Mouse (Mus musculus) urinary bladder, adult 2 months (tissue): ENCODE results near the gene Sae1. TPM values are rescaled to one million over a fixed set of nuclear protein-coding genes. Genes with fewer than 3 reads are reported as not detected.

Source experiments
- DNase-seq: peaks from one replicate; pipeline ENCODE4 v3.0.0; 2022; ENCODE audit warnings: low spot score
- polyA plus RNA-seq: library from polyadenylated mRNA; depleted of rRNA; stranded (reverse); fragments of >200 nt; gene quantifications from 2 replicates; pipeline ENCODE4 v1.2.3, GENCODE M21; 2012

Gene Sae1
- polyA plus RNA-seq, 1 experiment = 93.7 TPM

DNA sequence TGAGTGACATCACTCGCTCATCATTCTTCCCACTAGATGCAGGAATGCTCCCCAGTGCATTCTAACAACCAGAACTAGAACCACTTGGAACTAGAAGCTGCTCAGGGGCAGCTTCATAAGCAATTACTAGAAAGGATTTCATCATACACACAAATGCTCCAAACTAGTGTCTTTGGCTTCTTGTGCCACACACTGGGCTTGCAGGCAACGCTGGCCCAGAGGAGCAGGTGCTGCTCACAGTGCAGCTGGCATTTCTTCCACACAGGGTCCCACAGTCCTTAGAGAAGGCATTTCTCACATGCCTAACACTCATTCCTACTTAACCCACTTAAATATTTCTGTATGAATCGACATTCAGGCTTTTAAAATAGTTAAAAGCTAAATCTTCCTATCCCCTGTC lies 30.0 kb downstream of the Sae1 start:
- no peak for DNase-seq

DNA sequence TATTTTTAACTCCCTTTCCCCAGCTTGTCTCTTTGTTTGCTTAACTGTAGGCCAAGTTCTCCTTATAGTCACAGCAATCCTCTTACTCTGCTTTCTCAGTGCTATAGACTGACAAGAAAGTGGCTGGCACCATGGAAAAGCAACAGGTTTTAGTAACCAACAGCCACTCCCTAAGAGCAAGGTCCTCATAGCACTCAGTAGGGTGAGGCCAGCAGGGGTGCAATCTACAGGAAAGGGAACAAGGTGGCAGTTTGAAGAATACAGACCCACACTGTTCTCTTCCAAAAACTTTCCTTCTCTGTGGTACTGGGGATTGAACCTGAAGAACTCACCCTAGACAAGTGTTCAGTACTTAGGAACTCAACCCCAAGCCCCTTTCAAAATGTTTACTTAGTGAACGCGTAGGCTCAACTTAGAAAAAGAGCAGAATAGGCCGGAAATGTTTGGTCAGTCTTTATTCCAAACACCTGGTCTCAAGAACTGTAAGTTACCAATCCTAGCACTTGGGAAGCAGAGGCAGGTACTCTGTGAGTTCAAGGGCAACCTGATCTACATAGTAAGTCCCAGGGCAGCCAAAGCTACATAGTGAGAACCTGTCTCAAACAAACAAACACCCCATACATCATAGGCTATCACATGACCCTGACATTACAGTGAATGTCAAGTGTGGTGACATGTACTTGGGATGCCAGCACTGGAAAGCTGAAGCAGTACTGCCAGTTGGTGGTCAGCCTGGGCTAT lies 31.6 kb downstream of the Sae1 start:
- DNase-seq = no peak

DNA sequence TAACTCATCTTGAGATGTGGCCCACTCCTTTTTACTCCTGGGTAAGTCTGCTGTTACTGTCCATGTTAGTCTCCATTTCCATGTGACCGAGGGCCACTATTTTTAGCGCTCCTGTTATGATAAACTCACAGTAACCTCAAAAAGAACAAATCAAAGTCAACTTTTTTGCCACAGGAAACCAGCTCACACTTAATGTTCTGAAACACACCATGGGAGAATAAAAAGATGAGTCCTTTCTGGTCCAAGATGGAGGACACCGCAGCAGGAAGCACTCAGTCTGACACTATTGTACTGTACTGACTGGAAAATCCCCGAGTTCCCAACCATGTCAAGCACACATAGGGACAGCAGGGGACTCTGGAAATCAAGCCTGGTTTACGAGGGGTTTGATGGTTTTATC lies 37.6 kb downstream of the Sae1 start:
- no peak for DNase-seq

GRCm38 (mm10) chr7:16345297-16345696 lies 42.3 kb downstream of the Sae1 start:
- DNase-seq = no peak

DNA sequence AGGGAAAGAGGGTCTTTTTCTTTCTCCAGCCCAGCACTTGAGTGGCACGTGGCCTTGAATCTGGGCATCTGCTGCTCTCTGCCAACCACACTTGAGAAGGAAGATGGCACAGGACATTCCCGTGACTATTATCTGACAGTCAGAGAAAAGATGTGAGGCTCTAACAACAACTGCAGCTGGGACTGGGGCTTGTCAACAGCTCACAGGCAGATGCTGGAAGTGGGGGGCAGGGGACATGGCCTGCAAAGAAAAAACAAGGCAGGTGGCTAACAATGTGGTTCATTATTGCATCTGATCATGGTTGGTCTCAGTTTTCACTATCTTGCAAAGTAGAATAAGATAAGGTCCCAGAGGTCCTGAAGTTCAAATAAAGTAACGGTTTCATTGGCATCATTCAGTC lies 43.0 kb downstream of the Sae1 start:
- no peak for DNase-seq

GRCm38 (mm10) chr7:16337733-16338132 lies 49.9 kb downstream of the Sae1 start:
- no peak for DNase-seq

DNA sequence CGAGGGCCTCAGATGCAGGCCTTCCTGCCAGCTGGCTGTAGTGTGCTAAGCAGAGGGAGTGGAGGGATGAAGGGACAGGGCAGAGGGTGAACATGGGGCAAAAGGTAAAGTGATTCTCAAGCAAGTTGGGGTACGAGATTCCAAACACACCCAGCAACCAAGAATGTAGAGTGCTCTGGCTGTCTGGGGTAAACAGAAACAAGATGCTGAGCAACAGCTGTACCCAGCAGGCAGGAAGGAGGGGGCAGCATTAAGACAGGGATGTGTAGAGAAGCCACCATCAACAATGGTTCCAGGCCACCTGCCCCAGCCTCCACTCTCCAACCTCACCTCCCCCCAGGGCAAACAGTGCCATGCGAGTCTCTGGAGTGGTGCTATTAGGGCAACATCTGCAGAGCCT lies 58.5 kb downstream of the Sae1 start:
- no peak for DNase-seq

- no peak for DNase-seq
Measured at GRCm38 (mm10) chr7:16326607-16326971, 61.0 kb downstream of the Sae1 start.

GRCm38 (mm10) chr7:16325920-16326606 lies 61.5 kb downstream of the Sae1 start:
- DNase-seq = no peak

DNA sequence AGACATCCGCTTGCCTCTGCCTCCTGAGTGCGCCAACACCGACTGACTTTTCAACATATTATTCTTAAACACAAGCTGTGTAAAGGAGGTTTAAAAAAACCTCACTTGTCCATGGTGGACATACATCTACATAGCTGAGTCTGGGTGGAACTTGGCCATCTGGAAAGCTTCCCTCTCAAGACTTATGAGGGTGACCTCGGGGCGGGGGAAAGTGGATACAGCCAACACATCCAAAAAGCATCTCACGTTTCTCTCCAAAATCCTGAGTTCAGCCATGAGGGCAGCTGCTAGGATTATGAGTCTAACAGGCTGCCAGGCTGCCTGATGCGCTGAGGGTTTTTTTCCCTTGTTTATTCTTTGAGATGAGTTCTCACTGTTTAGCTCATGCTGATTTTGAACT lies 62.9 kb downstream of the Sae1 start:
- no peak for DNase-seq

- no peak for DNase-seq
Measured at GRCm38 (mm10) chr7:16320479-16320878, 67.1 kb downstream of the Sae1 start.

DNA sequence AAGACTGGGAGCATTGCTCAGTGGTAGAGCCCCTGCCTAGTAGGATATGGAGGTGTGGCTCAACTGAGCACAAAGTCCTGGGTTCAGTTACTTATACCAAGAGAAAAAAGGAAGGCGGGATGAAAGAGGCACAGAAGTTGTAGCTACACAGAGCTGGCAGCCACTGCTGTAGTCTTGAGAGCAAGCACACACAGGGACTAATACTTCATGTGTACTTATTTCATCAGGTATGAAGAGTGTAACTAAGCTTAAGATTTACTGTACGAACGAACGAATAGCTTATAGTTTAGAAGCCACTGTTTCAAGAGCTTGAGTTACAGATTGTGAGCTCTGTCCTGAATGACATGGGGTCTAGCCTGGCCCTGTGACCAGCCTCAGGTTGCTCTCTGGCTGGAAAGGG lies 68.4 kb downstream of the Sae1 start:
- DNase-seq = no peak

GRCm38 (mm10) chr7:16317094-16317493 lies 70.5 kb downstream of the Sae1 start:
- no peak for DNase-seq

DNA sequence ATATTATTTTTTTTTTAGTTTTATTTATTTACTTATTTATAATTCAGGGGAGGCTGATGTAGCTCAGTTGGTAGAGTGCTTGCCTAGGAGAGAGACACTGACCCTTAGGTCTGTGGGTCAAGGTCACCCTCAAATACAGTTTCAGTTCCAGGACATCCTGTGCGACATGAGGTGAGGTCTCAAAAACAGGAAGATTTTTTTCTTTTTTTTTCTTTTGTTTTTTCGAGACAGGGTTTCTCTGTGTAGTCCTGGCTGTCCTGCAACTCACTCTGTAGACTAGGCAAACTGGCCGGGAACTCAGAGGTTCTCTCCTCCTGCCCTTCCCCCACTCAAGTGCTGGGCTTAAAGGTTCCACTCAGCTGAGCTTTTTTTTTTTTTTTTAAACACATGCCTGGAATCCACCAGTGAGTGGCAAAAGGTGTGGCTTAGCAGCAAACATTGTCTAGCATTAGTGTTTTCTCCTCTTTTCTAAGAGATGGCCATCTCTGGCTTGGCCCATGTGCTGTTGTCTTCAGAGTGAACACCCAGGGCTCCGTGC lies 72.3 kb downstream of the Sae1 start:
- no peak for DNase-seq

- DNase-seq = no peak
Measured at GRCm38 (mm10) chr7:16314221-16314775, 73.3 kb downstream of the Sae1 start.

DNA sequence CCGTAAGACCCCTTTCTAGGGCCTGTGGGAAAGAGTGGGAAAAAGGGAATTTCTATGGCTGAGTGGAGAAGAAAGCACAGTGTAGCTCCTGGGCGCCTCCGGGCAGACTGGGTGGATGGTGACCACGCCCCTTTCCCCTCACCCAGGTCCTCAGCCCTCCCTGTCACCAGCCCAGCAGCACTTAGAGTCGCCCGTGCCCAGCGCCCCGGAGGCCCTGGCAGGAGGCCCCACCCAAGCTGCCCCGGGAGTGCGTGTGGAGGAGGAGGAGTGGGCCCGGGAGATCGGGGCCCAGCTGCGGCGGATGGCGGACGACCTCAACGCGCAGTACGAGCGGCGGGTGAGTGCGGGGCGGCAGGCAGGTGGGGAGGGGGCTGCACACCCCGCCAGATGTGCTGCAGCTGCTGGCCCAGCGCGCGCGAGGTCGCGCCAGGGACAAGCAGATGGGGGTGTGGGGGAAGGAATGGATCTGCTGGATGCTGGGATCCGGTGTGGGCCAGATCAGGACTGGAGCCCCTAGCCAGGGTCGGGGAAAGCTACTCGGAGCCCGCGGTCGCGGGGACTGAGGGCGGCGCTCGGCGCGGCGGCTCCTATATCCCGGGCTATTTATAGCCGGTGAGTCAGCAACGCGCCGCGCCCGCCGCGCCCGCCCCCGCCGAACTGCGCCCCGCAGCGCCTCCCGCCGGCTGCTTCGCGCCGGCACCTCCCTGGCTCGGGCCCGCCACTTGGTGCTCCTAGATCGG lies 74.0 kb downstream of the Sae1 start:
- peak; percentile 85 for DNase-seq

GRCm38 (mm10) chr7:16312672-16313311 lies 74.8 kb downstream of the Sae1 start:
- peak; percentile 51 for DNase-seq

GRCm38 (mm10) chr7:16312011-16312671 lies 75.5 kb downstream of the Sae1 start:
- peak; percentile 56 for DNase-seq

DNA sequence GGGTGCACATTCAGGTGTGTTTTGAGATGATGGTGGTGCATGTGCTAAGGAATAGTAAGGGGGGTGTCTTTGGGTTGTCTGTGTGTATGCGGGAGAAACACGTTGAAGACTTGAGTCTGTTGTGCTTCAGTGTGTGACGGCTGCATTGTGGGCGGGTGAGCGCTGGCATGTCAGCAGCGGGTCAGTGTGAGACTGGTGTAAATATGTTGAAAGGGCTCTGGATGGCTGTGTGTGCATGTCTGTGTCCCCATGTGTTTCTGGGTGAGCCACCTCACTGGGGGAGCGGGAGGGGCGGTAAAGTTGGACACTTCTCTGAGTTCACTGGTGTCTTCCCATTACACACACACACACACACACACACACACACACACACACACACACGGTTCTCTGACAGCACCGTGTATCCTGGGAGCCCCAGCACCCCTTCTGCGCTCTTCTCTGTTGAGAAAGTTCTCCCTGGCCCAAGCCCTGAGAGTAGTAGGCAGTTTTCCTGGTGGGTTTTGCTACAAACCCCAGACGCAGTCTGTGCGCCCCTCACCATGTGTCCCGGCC lies 76.1 kb downstream of the Sae1 start:
- no peak for DNase-seq

DNA sequence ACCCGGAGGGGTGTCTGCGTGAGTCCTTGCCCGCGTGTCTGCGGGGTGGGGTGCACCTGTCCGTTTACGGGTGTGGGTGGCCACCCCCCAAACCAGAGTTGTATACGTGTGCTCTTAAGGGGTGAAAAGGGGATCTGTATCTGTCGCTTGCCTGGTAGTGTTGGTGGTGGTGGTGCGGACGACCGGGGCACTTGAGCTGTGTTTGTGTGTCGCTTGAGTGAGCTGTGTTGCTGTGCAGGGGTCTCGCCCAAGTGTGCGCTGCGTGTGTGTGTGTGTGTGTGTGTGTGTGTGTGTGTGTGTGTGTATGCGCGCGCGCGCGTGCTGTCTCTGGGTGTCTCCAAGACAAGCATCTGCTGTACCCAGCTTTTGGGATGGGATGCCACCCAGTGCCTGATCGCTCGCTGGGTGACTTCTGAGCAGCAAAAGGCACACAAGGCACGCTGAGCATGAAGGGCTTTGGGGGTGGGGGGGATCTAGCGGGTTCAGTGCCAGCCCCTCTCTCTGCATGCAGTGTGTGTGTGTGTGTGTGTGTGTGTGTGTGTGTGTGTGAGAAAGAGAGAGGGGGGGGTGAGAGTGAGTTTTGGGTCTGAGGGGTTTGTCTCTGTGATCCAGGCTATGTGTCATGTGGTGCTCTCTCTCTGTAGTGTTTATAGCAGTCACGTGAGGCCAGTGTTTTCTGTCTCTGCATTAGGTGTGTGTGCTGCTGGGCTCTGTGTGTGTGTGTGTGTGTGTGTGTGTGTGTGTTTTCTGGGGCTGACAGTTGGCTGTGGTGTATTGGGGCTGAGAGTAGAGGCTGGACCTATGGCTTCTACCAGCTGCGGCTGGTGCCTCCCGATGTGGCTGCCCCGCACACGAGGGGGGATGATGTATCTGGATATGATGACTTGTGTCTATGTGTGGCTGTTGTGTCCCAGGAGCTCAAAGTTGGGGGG lies 76.8 kb downstream of the Sae1 start:
- DNase-seq = no peak
